Mouse (Mus musculus) lung, embryonic 16.5 days (tissue): ENCODE measurements around the gene Numb. TPM values are rescaled to one million over a fixed set of nuclear protein-coding genes. Genes with fewer than 3 reads are reported as not detected.

Experiments
- ATAC-seq: fragments of 200-750 bp; cut with Nextera tagmentation; 2 replicates; pipeline ENCODE4 v1.8.0; 2017; ENCODE audit warnings: low read depth, mild to moderate bottlenecking, moderate library complexity
- H3K27ac ChIP-seq: fragments of 300-500 bp; sonication (generic); 2 replicates; pipeline ENCODE4 v1.5.1; 2014; ENCODE audit warnings: mild to moderate bottlenecking, control low read depth, low read length
- H3K27me3 ChIP-seq: fragments of 300-500 bp; sonication (generic); 2 replicates; pipeline ENCODE4 v1.6.1; 2014; ENCODE audit warnings: low read depth, low read length, mixed read lengths; ENCODE audit not compliant: control insufficient read depth, insufficient read depth
- H3K36me3 ChIP-seq: fragments of 300-500 bp; sonication (generic); 2 replicates; pipeline ENCODE4 v1.6.1; 2014; ENCODE audit warnings: low read length; ENCODE audit not compliant: control insufficient read depth, insufficient read depth
- H3K4me1 ChIP-seq: fragments of 300-500 bp; sonication (generic); replicated peaks from 2 replicates; pipeline ENCODE4 v1.6.1; 2014; ENCODE audit warnings: low read length, mixed read lengths; ENCODE audit not compliant: control insufficient read depth, insufficient read depth
- H3K4me2 ChIP-seq: fragments of 300-500 bp; sonication (generic); 2 replicates; pipeline ENCODE4 v1.6.1; 2014; ENCODE audit warnings: low read depth, low read length, control low read depth
- H3K4me3 ChIP-seq: fragments of 300-500 bp; sonication (generic); 2 replicates; pipeline ENCODE4 v1.5.1; 2014; ENCODE audit warnings: mild to moderate bottlenecking, low read length, control low read depth
- H3K9ac ChIP-seq: fragments of 300-500 bp; sonication (generic); 2 replicates; pipeline ENCODE4 v1.6.1; 2014; ENCODE audit warnings: low read length, control low read depth
- H3K9me3 ChIP-seq: fragments of 300-500 bp; sonication (generic); 2 replicates; pipeline ENCODE4 v1.6.1; 2016; ENCODE audit warnings: low read length; ENCODE audit not compliant: control insufficient read depth
- WGBS: fragments of 180-500 bp; shearing (Covaris S2); extraction: QIAGEN DNeasy Blood & Tissue Kit; methylation state at CpG from one replicate; pipeline ENCODE4 v1.1.7; 2014; 5-methylcytosine and 5-hydroxymethylcytosine counted together
- polyA plus RNA-seq: library from polyadenylated mRNA; unstranded; fragments of >200 nt; fragmentation: Nextera tagmentation; extraction: Ambion mirVana; gene quantifications from 2 replicates; pipeline ENCODE4 v1.2.1, GENCODE M21; 2015

The Numb gene
- polyA plus RNA-seq, 1 experiment from 2014 or later = 46.6 TPM

DNA sequence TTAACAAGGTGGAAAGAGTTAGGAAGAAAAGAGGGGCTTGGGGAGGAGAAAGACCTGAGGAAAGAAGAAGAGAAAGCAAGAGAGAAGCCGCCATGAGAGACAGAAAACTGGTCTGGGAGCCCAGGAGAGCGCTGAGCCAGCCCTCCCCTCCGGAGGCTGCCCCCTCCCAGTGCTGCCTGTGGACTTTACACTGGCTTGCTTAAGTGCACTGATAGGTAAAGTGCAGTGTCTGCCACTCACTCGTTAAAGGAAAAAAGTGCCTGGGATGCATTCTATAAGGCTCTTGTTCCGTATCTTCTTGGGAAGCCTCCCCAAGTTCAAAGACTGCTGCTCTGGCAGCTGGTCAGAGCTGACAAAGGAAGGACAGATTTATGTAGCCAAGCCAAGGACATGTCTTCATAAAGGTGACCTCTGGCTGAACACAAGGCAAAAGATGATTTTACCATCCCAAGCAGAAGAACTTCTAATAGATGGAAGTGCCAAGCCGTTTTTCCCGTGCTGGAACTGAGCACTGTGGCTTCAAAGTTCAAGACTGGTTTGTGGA lies 3.5 kb upstream of the Numb start:
- H3K9me3 ChIP-seq = no peaks in the 10 kb centered on the region
- WGBS = 48% methylated on average over 7 of the region's 7 CpGs
- H3K27ac ChIP-seq = no peak overlapping the region
- H3K9ac ChIP-seq = 0 out of 2 replicates have a peak overlapping the region, but pooled peaks have one; percentile 12
- H3K4me1 ChIP-seq = peaks cover 24% of the 10 kb centered on the region
- 0 out of 2 replicates have a peak overlapping the region, but pooled peaks have one; percentile 14 for H3K4me2 ChIP-seq
- H3K36me3 ChIP-seq = no peaks in the 10 kb centered on the region
- no peaks in the 10 kb centered on the region for H3K27me3 ChIP-seq
- no peak for ATAC-seq
- H3K4me3 ChIP-seq = no peak overlapping the region

DNA sequence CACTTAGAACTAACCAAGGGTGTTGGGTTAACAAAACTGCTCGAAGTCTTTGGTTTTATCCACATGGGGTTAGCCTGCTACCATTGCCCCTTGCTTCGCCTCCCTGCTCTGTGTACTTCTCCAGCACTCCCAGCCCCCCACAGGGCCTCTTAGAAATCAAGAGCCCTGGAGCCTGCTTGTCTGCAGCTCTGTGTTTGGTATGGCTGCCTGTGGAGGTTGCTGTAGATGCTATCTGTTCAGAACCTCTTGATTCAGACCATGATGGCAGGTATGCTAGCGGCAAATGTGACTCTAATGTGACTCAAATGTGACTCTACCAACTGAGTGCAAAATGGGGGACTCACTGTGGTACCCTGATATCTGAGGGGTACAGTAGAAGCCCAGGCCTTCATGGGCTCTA lies 2.6 kb upstream of the Numb start:
- no peak overlapping the region for H3K9ac ChIP-seq
- no peak for ATAC-seq
- WGBS = 64% methylated on average over 3 of the region's 3 CpGs
- no peak overlapping the region for H3K4me3 ChIP-seq
- no peaks in the 10 kb centered on the region for H3K27me3 ChIP-seq
- no peak overlapping the region for H3K27ac ChIP-seq
- H3K4me1 ChIP-seq = peaks cover 26% of the 10 kb centered on the region
- H3K9me3 ChIP-seq = no peaks in the 10 kb centered on the region
- H3K36me3 ChIP-seq = no peaks in the 10 kb centered on the region
- H3K4me2 ChIP-seq = no peak overlapping the region

DNA sequence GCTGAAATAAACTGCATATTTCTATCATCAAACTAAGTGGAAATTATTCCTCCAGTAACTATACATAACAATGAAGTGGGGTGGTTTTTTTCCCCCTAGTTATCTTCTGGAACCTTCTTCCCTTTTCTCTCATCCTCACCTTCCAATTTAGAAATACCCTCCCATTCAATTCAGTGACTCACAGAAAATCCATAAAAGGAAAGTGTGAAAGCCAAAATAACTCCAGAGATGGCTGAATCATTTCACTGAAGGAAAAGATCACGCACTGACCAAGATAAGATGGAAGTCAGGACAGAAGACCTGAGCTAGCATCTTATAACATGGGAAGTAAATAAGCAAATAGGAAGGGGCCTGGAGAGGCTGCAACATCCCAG lies 1.7 kb upstream of the Numb start:
- Histone ChIP-seq H3K27me3 (no peaks in the 10 kb centered on the region), H3K4me1 (peaks cover 26% of the 10 kb centered on the region), H3K36me3 (no peaks in the 10 kb centered on the region), H3K9me3 (no peaks in the 10 kb centered on the region), H3K4me2 (no peak overlapping the region), H3K27ac (no peak overlapping the region), H3K4me3 (no peak overlapping the region), H3K9ac (no peak overlapping the region)
- no peak for ATAC-seq
- 65% methylated on average over 1 of the region's 1 CpGs for WGBS

DNA sequence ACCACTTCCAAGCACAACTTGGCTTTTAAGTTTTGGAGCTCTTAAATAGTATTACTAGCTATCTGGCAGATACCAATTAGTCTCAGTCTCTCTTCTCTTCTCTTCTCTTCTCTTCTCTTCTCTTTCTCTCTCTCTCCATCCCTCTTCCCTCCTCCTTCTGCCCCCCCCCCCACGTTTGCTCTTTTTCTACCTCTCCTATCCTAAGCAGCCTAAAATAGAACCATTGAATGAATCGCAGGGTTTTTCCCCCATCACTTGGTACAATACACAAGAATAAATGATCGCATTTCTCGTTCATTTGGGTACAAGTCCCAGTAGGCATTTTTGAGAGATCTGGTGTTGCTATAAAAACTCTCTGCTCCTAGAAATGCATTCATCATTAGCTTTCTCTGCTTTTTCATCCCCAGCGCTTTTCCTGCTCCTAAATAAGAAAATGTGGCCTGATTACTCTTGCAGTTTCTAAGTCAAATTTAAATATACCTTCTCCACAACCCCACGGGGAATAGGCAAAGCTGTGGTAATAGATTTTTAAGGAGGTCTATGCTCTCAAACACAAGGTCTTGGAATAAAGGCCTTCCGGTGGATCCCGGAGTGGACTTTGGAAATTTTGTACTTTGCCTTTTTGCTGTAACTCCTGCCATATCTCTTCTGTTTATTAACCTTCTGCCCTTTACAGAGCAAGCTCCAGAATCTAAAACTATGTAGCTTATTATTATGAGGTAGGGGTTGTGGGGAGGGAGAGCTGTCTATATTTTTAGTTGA lies 1.2 kb upstream of the Numb start:
- Histone ChIP-seq H3K4me2 (peak overlapping the region; percentile 61), H3K27ac (peak overlapping the region; percentile 81), H3K4me3 (peak overlapping the region; percentile 82), H3K9me3 (no peaks in the 10 kb centered on the region), H3K9ac (peak overlapping the region; percentile 61), H3K27me3 (no peaks in the 10 kb centered on the region), H3K4me1 (peaks cover 23% of the 10 kb centered on the region), H3K36me3 (no peaks in the 10 kb centered on the region)
- ATAC-seq = no peak
- WGBS = 16% methylated on average over 8 of the region's 8 CpGs

DNA sequence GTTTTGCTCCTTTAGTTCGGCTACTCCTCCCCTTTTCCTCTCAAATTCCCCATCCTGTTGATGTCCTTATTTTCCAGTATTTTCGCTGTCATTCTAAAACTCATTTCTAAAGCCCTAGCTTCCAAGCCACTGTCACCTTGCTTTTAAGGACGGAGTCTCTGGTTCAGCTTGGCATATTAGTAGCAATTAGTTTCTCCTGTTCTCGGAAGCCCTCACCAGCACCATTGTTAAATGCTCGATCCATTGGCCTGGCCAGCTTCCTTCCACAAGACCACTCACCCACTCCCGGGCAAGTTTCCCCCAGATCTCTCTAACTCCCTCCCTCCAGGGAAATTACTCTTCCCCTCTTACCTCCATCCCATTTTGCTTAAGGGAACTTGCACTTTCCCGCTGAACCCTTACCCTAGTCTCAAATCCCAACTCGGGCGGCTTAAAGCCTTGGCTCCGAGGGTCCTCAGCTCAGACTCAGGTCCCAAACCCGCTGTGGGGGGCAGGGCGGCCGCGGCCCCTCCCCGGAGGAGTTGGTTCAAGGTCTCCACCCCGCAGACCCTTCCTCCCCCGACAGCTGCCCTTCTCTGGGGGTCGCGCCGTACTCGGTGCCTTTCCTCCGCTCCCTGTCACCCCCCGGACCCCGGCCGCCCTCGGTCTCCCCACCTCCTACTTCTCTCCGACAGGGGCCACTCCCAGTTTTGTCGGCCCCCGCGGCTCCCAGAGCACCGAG lies 853 bp downstream of the Numb start:
- Histone ChIP-seq H3K27ac (peak overlapping the region; percentile 88), H3K36me3 (no peaks in the 10 kb centered on the region), H3K9me3 (no peaks in the 10 kb centered on the region), H3K4me2 (peak overlapping the region; percentile 86), H3K4me3 (peak overlapping the region; percentile 82), H3K27me3 (no peaks in the 10 kb centered on the region), H3K4me1 (peaks cover 26% of the 10 kb centered on the region), H3K9ac (peak overlapping the region; percentile 88)
- WGBS = under 1% methylated on average over 31 of the region's 31 CpGs
- ATAC-seq = no peak

DNA sequence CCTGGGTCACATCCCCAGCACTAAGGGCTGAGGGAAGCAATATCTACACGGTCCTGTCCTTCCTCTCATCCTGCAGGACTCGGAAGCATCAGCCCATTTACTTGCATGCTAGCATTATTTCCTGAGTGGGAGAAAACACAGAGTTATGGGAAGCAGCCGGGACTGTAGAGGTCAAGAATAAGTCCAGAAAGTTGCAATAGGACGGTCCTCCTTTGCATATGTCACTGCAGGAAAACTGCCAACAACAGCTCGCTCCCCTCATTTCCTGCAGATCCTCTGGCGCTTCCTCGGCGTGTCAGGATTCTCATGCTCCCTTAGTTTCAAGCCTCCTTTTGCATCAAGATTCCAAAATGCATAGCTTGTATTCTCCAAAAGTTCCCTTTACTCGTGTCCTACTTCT lies 4.8 kb downstream of the Numb start:
- H3K27me3 ChIP-seq = no peaks in the 10 kb centered on the region
- peaks cover 12% of the 10 kb centered on the region; the same call in 1 of the 2 replicates for H3K4me1 ChIP-seq
- 48% methylated on average over 9 of the region's 9 CpGs for WGBS
- H3K4me3 ChIP-seq = no peak overlapping the region
- H3K27ac ChIP-seq = peak overlapping the region; percentile 77
- H3K9ac ChIP-seq = 0 out of 2 replicates have a peak overlapping the region, but pooled peaks have one; percentile 34
- ATAC-seq = no peak
- H3K9me3 ChIP-seq = no peaks in the 10 kb centered on the region
- H3K4me2 ChIP-seq = peak overlapping the region; percentile 32; the same call in 1 of the 2 replicates
- no peaks in the 10 kb centered on the region for H3K36me3 ChIP-seq

DNA sequence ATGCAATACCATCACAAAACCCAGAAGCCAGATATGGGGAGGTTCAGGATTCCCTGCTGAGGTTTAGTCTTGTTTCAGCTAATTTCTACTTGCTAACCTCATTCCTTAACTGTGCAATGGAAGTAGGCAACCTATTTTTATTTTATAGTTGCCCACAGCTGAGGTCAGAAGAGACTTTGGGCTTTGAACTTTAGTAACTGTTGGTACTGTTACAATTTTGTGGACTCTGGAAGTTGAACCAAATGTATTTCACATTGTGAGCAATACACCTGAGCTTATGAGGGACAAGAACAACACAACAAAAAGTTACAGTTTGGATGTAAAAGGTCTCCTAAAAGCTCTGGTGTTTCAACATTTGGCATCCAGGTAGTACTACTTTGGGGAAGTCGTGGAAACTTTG lies 6.9 kb downstream of the Numb start:
- Histone ChIP-seq H3K27ac (no peak overlapping the region), H3K9ac (no peak overlapping the region), H3K9me3 (no peaks in the 10 kb centered on the region), H3K4me1 (peaks cover 6% of the 10 kb centered on the region; the same call in 1 of the 2 replicates), H3K4me2 (no peak overlapping the region), H3K27me3 (no peaks in the 10 kb centered on the region), H3K4me3 (no peak overlapping the region), H3K36me3 (no peaks in the 10 kb centered on the region)
- WGBS = 74% methylated on average over 1 of the region's 1 CpGs
- no peak for ATAC-seq

DNA sequence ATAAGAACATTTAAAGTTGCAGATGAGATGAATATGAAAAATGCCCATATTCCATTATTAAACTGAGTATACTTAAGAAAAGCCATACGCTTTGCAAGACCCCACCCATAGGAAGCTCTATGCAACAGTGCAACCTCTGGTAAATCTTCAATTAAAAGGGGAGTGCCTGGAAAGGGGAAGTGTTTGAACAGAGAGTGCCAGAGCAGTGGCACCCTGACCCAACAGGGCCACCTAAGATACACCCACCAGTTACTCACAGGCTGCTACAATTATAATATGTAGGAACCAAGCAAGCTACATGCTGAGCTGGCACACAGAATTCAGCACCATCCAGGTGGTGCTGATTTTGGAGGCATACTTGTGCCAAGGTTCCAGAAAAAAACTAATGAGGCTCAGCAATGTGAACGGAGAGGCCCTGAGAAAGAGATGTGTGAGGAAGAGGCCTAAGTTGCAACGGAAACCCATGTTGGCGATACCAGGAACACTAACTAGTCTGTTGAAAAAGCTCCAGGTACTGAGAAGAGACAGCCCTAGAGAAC lies 7.5 kb downstream of the Numb start:
- Histone ChIP-seq H3K4me3 (no peak overlapping the region), H3K4me2 (no peak overlapping the region), H3K27me3 (no peaks in the 10 kb centered on the region), H3K4me1 (peaks cover 6% of the 10 kb centered on the region; the same call in 1 of the 2 replicates), H3K27ac (no peak overlapping the region), H3K9me3 (no peaks in the 10 kb centered on the region), H3K36me3 (no peaks in the 10 kb centered on the region), H3K9ac (no peak overlapping the region)
- ATAC-seq = no peak
- 92% methylated on average over 4 of the region's 4 CpGs for WGBS

DNA sequence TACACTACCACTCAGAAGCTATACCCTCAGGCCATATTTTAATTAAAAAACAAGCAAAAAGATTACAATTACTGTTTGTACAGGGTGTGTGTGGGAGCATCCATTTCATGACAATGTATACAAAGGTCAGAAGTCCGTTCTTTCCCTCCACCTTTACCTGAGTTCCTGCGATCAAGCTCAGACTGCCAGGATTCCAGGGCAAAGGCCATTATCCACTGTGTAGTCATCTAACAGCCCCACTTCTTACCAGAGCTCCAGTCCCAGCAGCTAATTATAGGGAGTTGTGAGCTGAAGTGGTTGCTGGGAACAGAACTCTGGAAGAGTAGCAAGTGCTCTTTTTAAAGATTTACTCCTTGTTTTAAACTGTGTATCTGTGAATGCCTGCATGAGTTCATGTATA lies 11.3 kb downstream of the Numb start:
- no peak overlapping the region for H3K4me3 ChIP-seq
- H3K27me3 ChIP-seq = no peaks in the 10 kb centered on the region
- H3K4me1 ChIP-seq = no peaks in the 10 kb centered on the region
- no peak overlapping the region for H3K4me2 ChIP-seq
- H3K36me3 ChIP-seq = no peaks in the 10 kb centered on the region
- H3K9me3 ChIP-seq = no peaks in the 10 kb centered on the region
- H3K9ac ChIP-seq = no peak overlapping the region
- 82% methylated on average over 2 of the region's 2 CpGs for WGBS
- no peak overlapping the region for H3K27ac ChIP-seq
- no peak for ATAC-seq
